Mouse (Mus musculus) Patski (cell line): ENCODE measurements around the gene Tob1. TPM values are rescaled to one million over a fixed set of nuclear protein-coding genes. Genes with fewer than 3 reads are reported as not detected.

Source experiments
- ATAC-seq: fragments of 100-300 bp; one replicate; pipeline ENCODE4 v1.8.0; 2021
- CTCF ChIA-PET: fragments of 350-600 bp; sonication (Branson Sonifier 250); formaldehyde crosslinking; loops from one replicate; lab custom pipeline; 2022; ENCODE audit warnings: inconsistent platforms; lab: Charles Lee
- POLR2A ChIA-PET: fragments of 350-600 bp; sonication (Branson Sonifier 250); formaldehyde crosslinking; loops from one replicate; lab custom pipeline; 2022; ENCODE audit warnings: antibody characterized with exemption, inconsistent platforms; lab: Charles Lee
- DNase-seq: peaks from one replicate; pipeline ENCODE4 v3.0.0-alpha.2; 2011; ENCODE audit warnings: low read depth, low spot score
- H3K27me3 ChIP-seq: fragments of 371-371 bp; one replicate; pipeline ENCODE4 v1.5.1; 2021
- CTCF ChIP-seq: fragments of 100-300 bp; IDR thresholded peaks from one replicate; pipeline ENCODE4 v1.5.1; 2021
- in situ Hi-C: fragments of 300-500 bp; cut with MboI; formaldehyde crosslinking; loops from 3 replicates; pipeline ENCODE4 v1.11.1; 2018; ENCODE audit warnings: low pct_unique_long_range_greater_than_20kb, mixed read lengths
- polyA plus RNA-seq: library from polyadenylated mRNA; unstranded; gene quantifications from one replicate; pipeline ENCODE4 v1.2.3, GENCODE M21; 2021

Gene Tob1
- polyA plus RNA-seq, 1 experiment from 2014 or later: 24.9 TPM

DNA sequence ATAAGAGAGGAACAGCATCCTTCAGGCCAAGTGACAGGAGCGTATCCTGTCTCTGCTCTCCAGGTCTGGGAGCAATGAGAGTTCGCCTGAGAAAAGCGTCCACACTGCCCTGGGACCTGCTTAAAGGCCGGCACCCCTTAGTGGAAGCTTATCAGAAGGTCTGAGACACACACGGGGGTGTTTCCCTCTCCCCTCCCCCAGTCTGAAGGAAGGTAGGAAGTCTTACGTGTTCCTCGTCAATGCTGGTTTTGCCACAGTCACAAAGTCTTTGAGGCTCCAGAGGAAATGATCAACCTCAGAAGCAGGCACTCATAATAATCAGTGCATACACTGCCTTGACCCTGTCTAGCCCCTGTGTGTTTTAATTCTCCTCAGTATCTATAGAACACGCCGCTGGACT, 12.3 kb downstream of the Tob1 start:
- H3K27me3 ChIP-seq: no peaks in the 10 kb centered on the region
- ATAC-seq (no peak), DNase-seq (no peak)
- TF ChIP-seq CTCF: no peak
- CTCF ChIA-PET: interaction anchor here (1.5 to 3.0 kb wide), 2 partner anchors 90 to 95 kb away, joined by 4 to 10 read pairs; no protein-coding TSS in a partner anchor
- POLR2A ChIA-PET: interaction anchor here (7.6 kb wide), 1 partner anchor 10 kb away, joined by 37 read pairs; the partner anchor contains the start of gene Tob1
- in situ Hi-C loops: loop anchor here (5.0 kb wide), 1 partner anchor 91 kb away; no protein-coding TSS in a partner anchor

DNA sequence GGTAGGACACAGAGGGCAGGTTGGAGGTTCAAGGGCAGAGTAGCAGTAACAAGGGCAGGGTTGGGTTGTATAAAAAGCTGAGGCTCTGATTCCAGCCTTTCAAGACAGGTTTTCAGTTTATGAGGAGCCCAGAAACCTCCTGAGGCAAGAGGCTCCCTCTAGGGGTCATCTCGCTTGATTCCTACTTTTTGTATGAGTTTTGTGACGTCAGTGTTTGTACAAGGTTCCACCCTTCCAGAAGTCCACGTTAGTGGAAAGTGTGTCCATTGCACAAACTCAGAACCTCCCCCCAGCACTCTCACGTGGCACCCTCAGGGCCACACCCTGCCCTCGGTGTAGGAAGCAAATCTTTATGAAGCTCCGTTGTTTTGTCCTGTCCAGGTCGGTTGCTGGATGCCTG, 14.7 kb downstream of the Tob1 start:
- no peaks in the 10 kb centered on the region for H3K27me3 ChIP-seq
- CTCF ChIA-PET: interaction anchor here (0.7 to 4.9 kb wide), 13 partner anchors 9 to 105 kb away, joined by 3 to 31 read pairs (median 6); partner anchors contain the start of genes Tob1 and Wfikkn2
- DNase-seq (no peak), ATAC-seq (peak; percentile 62)
- peak; percentile 78 for TF ChIP-seq CTCF
- in situ Hi-C loops: no loop called here
- POLR2A ChIA-PET: interaction anchor here (1.6 to 7.6 kb wide), 2 partner anchors 13 to 93 kb away, joined by 5 to 37 read pairs; partner anchors contain the start of gene Tob1

DNA sequence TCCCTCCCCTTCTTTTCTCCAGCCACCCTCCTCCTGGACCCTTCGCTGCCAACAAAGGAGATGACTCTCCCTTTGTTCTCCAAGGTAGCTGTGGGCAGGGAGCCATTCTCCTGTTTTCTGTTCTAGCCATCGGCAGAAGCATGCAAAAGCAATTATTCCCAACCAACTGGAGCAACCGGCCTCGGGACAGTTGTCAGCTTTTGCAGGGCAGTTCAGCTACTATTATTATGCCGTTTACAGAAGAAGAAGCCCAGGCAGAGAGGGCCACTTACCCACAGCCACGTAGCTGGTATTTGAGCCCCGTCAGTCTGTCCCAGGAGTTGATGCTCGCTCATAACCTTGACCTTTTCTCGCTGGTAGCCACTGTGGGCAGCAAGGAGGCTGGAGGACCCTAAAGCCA, 17.2 kb downstream of the Tob1 start:
- ChIA-PET CTCF (interaction anchor here (0.8 to 4.9 kb wide), 3 partner anchors 95 to 114 kb away, joined by 3 to 31 read pairs (median 7); no protein-coding TSS in a partner anchor), POLR2A (interaction anchor here (0.7 to 7.6 kb wide), 2 partner anchors 15 to 180 kb away, joined by 3 to 37 read pairs; partner anchors contain the start of gene Tob1)
- DNase-seq (no peak), ATAC-seq (no peak)
- TF ChIP-seq CTCF: no peak
- H3K27me3 ChIP-seq: no peaks in the 10 kb centered on the region
- in situ Hi-C loops: no loop called here

GRCm38 (mm10) chr11:94229207-94229960, 18.1 kb downstream of the Tob1 start:
- in situ Hi-C loops: no loop called here
- H3K27me3 ChIP-seq: no peaks in the 10 kb centered on the region
- CTCF ChIA-PET: interaction anchor here (2.8 to 4.9 kb wide), 2 partner anchors 96 to 101 kb away, joined by 7 to 31 read pairs; no protein-coding TSS in a partner anchor
- ATAC-seq: no peak
- no peak for TF ChIP-seq CTCF
- DNase-seq: no peak
- POLR2A ChIA-PET: interaction anchor here (7.6 kb wide), 1 partner anchor 16 kb away, joined by 37 read pairs; the partner anchor contains the start of gene Tob1

DNA sequence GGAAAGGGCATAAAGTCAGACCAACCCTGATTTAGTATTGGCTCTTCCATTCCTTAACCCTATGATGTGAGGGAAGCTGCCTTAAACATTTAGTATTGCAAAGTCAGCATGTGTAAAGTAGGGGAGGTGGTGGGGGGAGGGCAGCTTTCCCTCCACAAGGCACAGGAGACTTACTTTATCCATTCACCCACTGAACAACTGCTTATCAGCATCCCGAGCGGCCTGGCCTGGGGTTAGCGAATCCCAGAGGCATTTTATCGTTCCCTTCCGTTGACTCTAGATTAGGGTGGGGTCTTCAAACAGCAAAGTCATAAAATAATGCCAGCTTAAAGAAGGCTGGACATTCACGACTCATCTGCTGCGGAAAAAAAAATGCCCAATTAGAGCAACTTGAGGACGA, 19.0 kb downstream of the Tob1 start:
- in situ Hi-C loops: no loop called here
- ATAC-seq: no peak
- CTCF ChIA-PET: interaction anchor here (3.8 to 4.0 kb wide), 2 partner anchors 97 to 101 kb away, joined by 18 to 21 read pairs; no protein-coding TSS in a partner anchor
- DNase-seq: no peak
- POLR2A ChIA-PET: no interaction called here
- no peak for TF ChIP-seq CTCF
- no peaks in the 10 kb centered on the region for H3K27me3 ChIP-seq

- H3K27me3 ChIP-seq: no peaks in the 10 kb centered on the region
- ChIA-PET POLR2A (interaction anchor here (0.6 to 0.7 kb wide), 2 partner anchors 43 to 109 kb away, joined by 3 read pairs; no protein-coding TSS in a partner anchor), CTCF (interaction anchor here (3.5 to 4.0 kb wide), 3 partner anchors 44 to 103 kb away, joined by 18 to 21 read pairs (median 19); no protein-coding TSS in a partner anchor)
These were observed 20.7 kb downstream of the Tob1 start for GRCm38 (mm10) chr11:94231821-94232552.

DNA sequence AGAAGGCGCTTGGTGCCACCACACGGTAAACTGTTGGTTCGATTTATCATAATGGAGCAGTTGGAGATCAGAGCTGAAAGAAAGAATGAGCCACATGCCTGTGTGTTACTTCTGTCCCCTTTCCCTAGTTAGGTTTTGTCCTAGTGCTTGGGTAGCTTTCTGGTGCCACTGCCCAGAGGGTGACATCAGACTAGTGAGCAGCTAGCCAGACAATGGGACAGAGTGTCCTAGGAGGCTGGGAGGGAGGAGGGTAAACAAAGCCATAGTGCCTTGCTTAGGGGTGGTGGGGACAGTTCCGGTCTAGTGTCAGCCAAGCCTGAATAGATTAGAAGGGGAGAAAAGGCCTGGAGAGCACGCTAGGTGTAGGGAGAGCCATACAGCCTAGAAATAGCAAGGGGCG, 22.2 kb downstream of the Tob1 start:
- no peak for DNase-seq
- ChIA-PET CTCF (interaction anchor here (3.5 to 4.0 kb wide), 3 partner anchors 43 to 104 kb away, joined by 18 to 21 read pairs (median 19); no protein-coding TSS in a partner anchor), POLR2A (no interaction called here)
- ATAC-seq: no peak
- no peaks in the 10 kb centered on the region for H3K27me3 ChIP-seq
- in situ Hi-C loops: no loop called here
- TF ChIP-seq CTCF: no peak

More at GRCm38 (mm10) chr11:94231821-94232552, 20.7 kb downstream of the Tob1 start:
- TF ChIP-seq CTCF: no peak
- DNase-seq (no peak), ATAC-seq (peak; percentile 55)
- in situ Hi-C loops: no loop called here

DNA sequence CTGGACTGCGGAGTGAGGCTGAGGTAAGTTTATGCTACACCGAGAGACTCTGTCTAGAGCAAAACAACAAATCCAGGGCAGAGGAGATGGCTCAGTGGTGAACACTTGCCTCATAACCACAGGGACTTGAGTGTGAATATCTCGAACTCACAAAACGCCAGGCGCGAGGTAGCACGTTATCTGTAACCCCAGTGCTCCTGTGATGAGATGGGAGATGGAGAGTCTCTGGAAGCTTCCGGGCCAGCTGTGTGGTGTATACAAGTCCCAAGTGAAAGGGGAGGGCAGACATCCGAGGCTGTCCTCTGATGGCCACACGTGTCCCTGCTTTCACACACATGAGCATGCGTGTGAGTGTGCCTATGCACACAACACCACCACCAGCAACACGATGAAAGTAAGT, 23.1 kb downstream of the Tob1 start:
- in situ Hi-C loops: no loop called here
- DNase-seq (no peak), ATAC-seq (no peak)
- POLR2A ChIA-PET: no interaction called here
- TF ChIP-seq CTCF: no peak
- CTCF ChIA-PET: interaction anchor here (3.5 kb wide), 1 partner anchor 42 kb away, joined by 19 read pairs; no protein-coding TSS in a partner anchor
- no peaks in the 10 kb centered on the region for H3K27me3 ChIP-seq

DNA sequence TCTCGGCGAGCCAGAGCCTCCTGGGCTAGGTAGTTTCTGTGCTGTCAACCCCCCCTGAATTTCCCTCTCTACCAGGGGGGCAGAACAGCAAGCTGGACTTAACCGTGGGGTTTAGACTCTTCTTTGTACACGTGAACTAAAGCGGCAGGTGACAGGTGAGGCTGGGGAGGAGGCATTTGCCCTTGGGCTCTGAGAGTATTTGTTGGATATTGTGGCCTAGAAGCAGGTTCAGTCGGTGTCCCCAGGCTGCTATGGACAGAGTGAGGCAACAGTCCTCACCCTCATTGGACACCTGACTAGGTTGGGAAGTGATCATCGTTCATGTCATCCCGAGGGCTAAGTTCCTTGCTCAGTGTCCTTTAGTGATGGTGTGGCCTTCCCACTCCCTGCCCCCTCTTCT, 23.6 kb downstream of the Tob1 start:
- ChIA-PET CTCF (no interaction called here), POLR2A (no interaction called here)
- in situ Hi-C loops: loop anchor here (5.0 kb wide), 1 partner anchor 42 kb away; no protein-coding TSS in a partner anchor
- DNase-seq: no peak
- H3K27me3 ChIP-seq: no peaks in the 10 kb centered on the region
- no peak for ATAC-seq
- no peak for TF ChIP-seq CTCF

GRCm38 (mm10) chr11:94236074-94236473, 24.8 kb downstream of the Tob1 start:
- POLR2A ChIA-PET: interaction anchor here (1.1 kb wide), 1 partner anchor 41 kb away, joined by 4 read pairs; no protein-coding TSS in a partner anchor
- in situ Hi-C loops: loop anchor here (5.0 kb wide), 1 partner anchor 41 kb away; no protein-coding TSS in a partner anchor
- DNase-seq (no peak), ATAC-seq (peak; percentile 63)
- CTCF ChIA-PET: interaction anchor here (0.7 to 4.6 kb wide), 11 partner anchors 12 to 250 kb away, joined by 3 to 23 read pairs (median 4); partner anchors contain the start of genes Spata20 and Tob1
- H3K27me3 ChIP-seq: no peaks in the 10 kb centered on the region
- TF ChIP-seq CTCF: no peak
